Mouse (Mus musculus) kidney, adult 2 months (tissue): Measurements from ENCODE around the gene Ocrl. TPM values are rescaled to one million over a fixed set of nuclear protein-coding genes. Genes with fewer than 3 reads are reported as not detected.

ENCODE experiments used
- DNase-seq: peaks from one replicate; pipeline ENCODE4 v3.0.0; 2021
- H3K27ac ChIP-seq: fragments of 200-500 bp; 2 replicates; pipeline ENCODE4 v1.5.1; 2012; ENCODE audit warnings: low read depth, low read length, control low read depth, inconsistent platforms; ENCODE audit not compliant: insufficient read depth
- H3K27me3 ChIP-seq: fragments of 200-500 bp; replicated peaks from 2 replicates; pipeline ENCODE4 v1.6.1; 2012; ENCODE audit warnings: mild to moderate bottlenecking, moderate library complexity, low read length, inconsistent platforms; ENCODE audit not compliant: control insufficient read depth, insufficient read depth
- H3K36me3 ChIP-seq: fragments of 200-500 bp; 2 replicates; pipeline ENCODE4 v1.6.1; 2012; ENCODE audit warnings: mild to moderate bottlenecking, moderate library complexity, low read length, inconsistent platforms; ENCODE audit not compliant: control insufficient read depth, insufficient read depth
- H3K4me1 ChIP-seq: fragments of 200-500 bp; 2 replicates; pipeline ENCODE4 v1.6.1; 2011; ENCODE audit warnings: low read length; ENCODE audit not compliant: control insufficient read depth, insufficient read depth
- H3K4me3 ChIP-seq: fragments of 200-500 bp; 2 replicates; pipeline ENCODE4 v1.5.1; 2011; ENCODE audit warnings: mild to moderate bottlenecking, low read depth, low read length, control low read depth; ENCODE audit not compliant: insufficient read depth
- CTCF ChIP-seq: fragments of 200-500 bp; conservative IDR thresholded peaks from 2 replicates; pipeline ENCODE4 v1.5.1; 2011; ENCODE audit warnings: low read depth, mild to moderate bottlenecking, control low read depth, low read length, moderate library complexity, mixed read lengths; ENCODE audit not compliant: insufficient read depth, insufficient read length
- POLR2A ChIP-seq: fragments of 200-500 bp; IDR thresholded peaks from one replicate; pipeline ENCODE4 v1.6.1; 2011; ENCODE audit warnings: low read depth, low read length, control low read depth
- WGBS: fragments of 180-500 bp; shearing (Covaris S2); methylation state at CpG from one replicate; pipeline ENCODE4 v1.1.7; 2018; 5-methylcytosine and 5-hydroxymethylcytosine counted together
- polyA plus RNA-seq: library from polyadenylated mRNA; depleted of rRNA; stranded (reverse); fragments of >200 nt; gene quantifications from 2 replicates; pipeline ENCODE4 v1.2.3, GENCODE M21; 2012

The Ocrl gene
- polyA plus RNA-seq, 1 experiment, result 10.2 TPM

DNA sequence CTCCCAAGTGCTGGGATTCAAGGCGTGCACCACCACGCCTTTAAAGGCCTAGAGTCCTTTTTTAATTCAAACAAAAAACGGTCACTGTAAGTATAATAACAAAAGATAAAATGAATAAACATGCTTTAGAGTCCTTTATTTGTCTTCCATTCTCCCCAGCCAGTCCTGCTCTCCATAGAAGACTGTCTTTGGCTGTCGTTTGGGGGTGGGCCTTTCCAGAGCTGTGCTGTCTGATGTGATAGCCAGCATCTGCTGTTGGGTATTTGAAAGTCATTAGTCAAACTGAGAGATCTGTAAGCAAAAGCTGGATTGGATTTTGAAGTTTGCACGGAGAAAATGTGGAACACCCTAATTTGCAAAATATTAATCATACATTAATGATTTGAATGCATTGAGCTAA, 24.7 kb downstream of the Ocrl start:
- WGBS, result 74% methylated on average over 5 of the region's 5 CpGs

GRCm38 (mm10) chrX:47937740-47938139, 25.6 kb downstream of the Ocrl start:
- 8% methylated on average over 2 of the region's 2 CpGs for WGBS
- Histone ChIP-seq H3K4me3 (no peak overlapping the region), H3K4me1 (no peaks in the 10 kb centered on the region), H3K27me3 (no peaks in the 10 kb centered on the region), H3K36me3 (no peaks in the 10 kb centered on the region), H3K27ac (no peak overlapping the region)
- TF ChIP-seq POLR2A (no peak), CTCF (no peak)
- DNase-seq, result peak; percentile 4

More for the DNA sequence above, 24.7 kb downstream of the Ocrl start:
- no peak for DNase-seq
- Histone ChIP-seq H3K27ac (no peak overlapping the region), H3K4me3 (no peak overlapping the region), H3K4me1 (no peaks in the 10 kb centered on the region), H3K36me3 (no peaks in the 10 kb centered on the region), H3K27me3 (no peaks in the 10 kb centered on the region)
- TF ChIP-seq POLR2A, result no peak
- TF ChIP-seq CTCF, result no peak

- no peak overlapping the region for H3K27ac ChIP-seq
- 54% methylated on average over 3 of the region's 3 CpGs for WGBS
- no peak overlapping the region for H3K4me3 ChIP-seq
- H3K36me3 ChIP-seq, result no peaks in the 10 kb centered on the region
- H3K4me1 ChIP-seq, result no peaks in the 10 kb centered on the region
- TF ChIP-seq CTCF (no peak), POLR2A (no peak)
- DNase-seq, result peak; percentile 42
- no peaks in the 10 kb centered on the region for H3K27me3 ChIP-seq
Measured at GRCm38 (mm10) chrX:47949729-47950128, 37.5 kb downstream of the Ocrl start.

GRCm38 (mm10) chrX:47962579-47962978, 50.4 kb downstream of the Ocrl start:
- TF ChIP-seq POLR2A (no peak), CTCF (no peak)

GRCm38 (mm10) chrX:47970371-47970770, 58.2 kb downstream of the Ocrl start:
- H3K4me1 ChIP-seq, result no peaks in the 10 kb centered on the region; the same call in 1 of the 2 replicates
- no peak overlapping the region for H3K4me3 ChIP-seq
- no peaks in the 10 kb centered on the region for H3K27me3 ChIP-seq
- H3K27ac ChIP-seq, result no peak overlapping the region
- no peaks in the 10 kb centered on the region for H3K36me3 ChIP-seq
- TF ChIP-seq CTCF (no peak), POLR2A (no peak)
- DNase-seq, result peak; percentile 26
- 58% methylated on average over 4 of the region's 4 CpGs for WGBS

More at GRCm38 (mm10) chrX:47962579-47962978, 50.4 kb downstream of the Ocrl start:
- no peaks in the 10 kb centered on the region for H3K27me3 ChIP-seq
- 93% methylated on average over 3 of the region's 3 CpGs for WGBS
- no peaks in the 10 kb centered on the region for H3K4me1 ChIP-seq
- DNase-seq, result no peak
- no peak overlapping the region for H3K27ac ChIP-seq
- no peak overlapping the region for H3K4me3 ChIP-seq
- H3K36me3 ChIP-seq, result no peaks in the 10 kb centered on the region

- no peak overlapping the region for H3K27ac ChIP-seq
- no peak for TF ChIP-seq POLR2A
- no peak for TF ChIP-seq CTCF
- H3K4me1 ChIP-seq, result no peaks in the 10 kb centered on the region; the same call in 1 of the 2 replicates
- peak; percentile 5 for DNase-seq
- 61% methylated on average over 3 of the region's 3 CpGs for WGBS
- no peaks in the 10 kb centered on the region for H3K27me3 ChIP-seq
- H3K36me3 ChIP-seq, result no peaks in the 10 kb centered on the region
- no peak overlapping the region for H3K4me3 ChIP-seq
Measured at GRCm38 (mm10) chrX:47970864-47971263, 58.7 kb downstream of the Ocrl start.

GRCm38 (mm10) chrX:47971366-47972128, 59.4 kb downstream of the Ocrl start:
- H3K4me1 ChIP-seq, result peaks cover 2% of the 10 kb centered on the region; the same call in 1 of the 2 replicates
- 29% methylated on average over 10 of the region's 10 CpGs for WGBS
- H3K36me3 ChIP-seq, result no peaks in the 10 kb centered on the region
- H3K27me3 ChIP-seq, result no peaks in the 10 kb centered on the region
- TF ChIP-seq CTCF, result no peak
- no peak for TF ChIP-seq POLR2A
- H3K27ac ChIP-seq, result peak overlapping the region; percentile 92
- H3K4me3 ChIP-seq, result no peak overlapping the region
- DNase-seq, result peak; percentile 66
